Mouse (Mus musculus): ENCODE data around the gene Uso1. TPM values are rescaled to one million over a fixed set of nuclear protein-coding genes. Genes with fewer than 3 reads are reported as not detected.
A peak's percentile ranks its signal among the peaks of the same experiment; 100 is the strongest.
"Not testable (repeated sequence)": the region's sequence is repeated elsewhere in the genome, so short reads cannot be mapped to it uniquely, and the experiment has no call there.

The Uso1 gene
- polyA plus RNA-seq, 1 experiment from 2014 or later, result 28.4 TPM

- Histone ChIP-seq H3K4me1 (replicated peaks) (peaks cover 21% of the 10 kb centered on the region), H3K9ac (no peak overlapping the region), H3K27me3 (no peaks in the 10 kb centered on the region), H3K27ac (no peak overlapping the region), H3K9me3 (replicated peaks) (no peaks in the 10 kb centered on the region), H3K4me2 (0 out of 2 replicates have a peak overlapping the region, but pooled peaks have one; percentile 21), H3K36me3 (peaks cover 5% of the 10 kb centered on the region; the same call in 1 of the 2 replicates), H3K4me3 (no peak overlapping the region)
- ATAC-seq (replicated peaks; ENCODE audit: insufficient number of reproducible peaks, insufficient read depth, low FRiP score, low read depth), result no peak
- 88% methylated on average over 10 of the region's 10 CpGs for WGBS
Measured at GRCm38 (mm10) chr5:92127751-92128150, 10.0 kb upstream of the Uso1 start.

- WGBS, result 14% methylated on average over 8 of the region's 8 CpGs
- Histone ChIP-seq H3K9ac (no peak overlapping the region), H3K27ac (no peak overlapping the region), H3K36me3 (peaks cover 5% of the 10 kb centered on the region; the same call in 1 of the 2 replicates), H3K4me3 (no peak overlapping the region), H3K27me3 (no peaks in the 10 kb centered on the region), H3K4me2 (peak overlapping the region; percentile 33), H3K4me1 (replicated peaks) (peaks cover 21% of the 10 kb centered on the region), H3K9me3 (replicated peaks) (no peaks in the 10 kb centered on the region)
- ATAC-seq (replicated peaks; ENCODE audit: insufficient number of reproducible peaks, insufficient read depth, low FRiP score, low read depth), result peak; percentile 54; the same call in 1 of the 2 replicates
Measured at GRCm38 (mm10) chr5:92128570-92128969, 9.2 kb upstream of the Uso1 start.

GRCm38 (mm10) chr5:92129321-92129768 lies 8.4 kb upstream of the Uso1 start:
- ATAC-seq (replicated peaks; ENCODE audit: insufficient number of reproducible peaks, insufficient read depth, low FRiP score, low read depth), result no peak
- Histone ChIP-seq H3K9me3 (replicated peaks) (no peaks in the 10 kb centered on the region), H3K4me1 (replicated peaks) (peaks cover 21% of the 10 kb centered on the region), H3K4me3 (no peak overlapping the region), H3K27ac (no peak overlapping the region), H3K4me2 (no peak overlapping the region), H3K9ac (no peak overlapping the region), H3K27me3 (no peaks in the 10 kb centered on the region), H3K36me3 (peaks cover 5% of the 10 kb centered on the region; the same call in 1 of the 2 replicates)
- 90% methylated on average over 1 of the region's 1 CpGs for WGBS

GRCm38 (mm10) chr5:92130040-92130682 lies 7.6 kb upstream of the Uso1 start:
- H3K36me3 ChIP-seq, result peaks cover 5% of the 10 kb centered on the region; the same call in 1 of the 2 replicates
- H3K4me3 ChIP-seq, result no peak overlapping the region
- H3K9me3 ChIP-seq (replicated peaks), result no peaks in the 10 kb centered on the region
- no peak overlapping the region for H3K27ac ChIP-seq
- H3K4me2 ChIP-seq, result no peak overlapping the region
- H3K9ac ChIP-seq, result no peak overlapping the region
- H3K27me3 ChIP-seq, result no peaks in the 10 kb centered on the region
- H3K4me1 ChIP-seq (replicated peaks), result peaks cover 21% of the 10 kb centered on the region
- ATAC-seq (replicated peaks; ENCODE audit: insufficient number of reproducible peaks, insufficient read depth, low FRiP score, low read depth), result no peak
- WGBS, result 89% methylated on average over 6 of the region's 6 CpGs

- WGBS, result 94% methylated on average over 4 of the region's 4 CpGs
- H3K9ac ChIP-seq, result no peak overlapping the region
Measured at GRCm38 (mm10) chr5:92132127-92132526, 5.6 kb upstream of the Uso1 start.

GRCm38 (mm10) chr5:92133006-92133405 lies 4.7 kb upstream of the Uso1 start:
- not testable (repeated sequence) for ATAC-seq (replicated peaks; ENCODE audit: insufficient number of reproducible peaks, insufficient read depth, low FRiP score, low read depth); H3K36me3 ChIP-seq; H3K27me3 ChIP-seq; H3K9ac ChIP-seq; H3K9me3 ChIP-seq (replicated peaks); H3K4me2 ChIP-seq; H3K4me3 ChIP-seq; H3K27ac ChIP-seq
- peaks cover 15% of the 10 kb centered on the region for H3K4me1 ChIP-seq (replicated peaks)
- WGBS, result 74% methylated on average over 4 of the region's 4 CpGs

More at GRCm38 (mm10) chr5:92132127-92132526, 5.6 kb upstream of the Uso1 start:
- H3K4me3 ChIP-seq, result no peak overlapping the region
- H3K4me2 ChIP-seq, result no peak overlapping the region
- H3K4me1 ChIP-seq (replicated peaks), result peaks cover 23% of the 10 kb centered on the region
- H3K27me3 ChIP-seq, result no peaks in the 10 kb centered on the region
- no peak for ATAC-seq (replicated peaks; ENCODE audit: insufficient number of reproducible peaks, insufficient read depth, low FRiP score, low read depth)
- no peak overlapping the region for H3K27ac ChIP-seq
- H3K36me3 ChIP-seq, result peaks cover 5% of the 10 kb centered on the region; the same call in 1 of the 2 replicates
- no peaks in the 10 kb centered on the region for H3K9me3 ChIP-seq (replicated peaks)

GRCm38 (mm10) chr5:92134934-92135333 lies 2.8 kb upstream of the Uso1 start:
- Histone ChIP-seq H3K9me3 (replicated peaks) (no peaks in the 10 kb centered on the region), H3K27me3 (no peaks in the 10 kb centered on the region), H3K27ac (no peak overlapping the region), H3K9ac (no peak overlapping the region), H3K4me1 (replicated peaks) (peaks cover 22% of the 10 kb centered on the region), H3K36me3 (peaks cover 5% of the 10 kb centered on the region; the same call in 1 of the 2 replicates), H3K4me3 (no peak overlapping the region), H3K4me2 (no peak overlapping the region)
- WGBS, result 83% methylated on average over 3 of the region's 3 CpGs
- ATAC-seq (replicated peaks; ENCODE audit: insufficient number of reproducible peaks, insufficient read depth, low FRiP score, low read depth), result no peak

- ATAC-seq (replicated peaks; ENCODE audit: insufficient number of reproducible peaks, insufficient read depth, low FRiP score, low read depth), result no peak
- H3K9me3 ChIP-seq (replicated peaks), result no peaks in the 10 kb centered on the region
- H3K9ac ChIP-seq, result peak overlapping the region; percentile 46
- H3K4me1 ChIP-seq (replicated peaks), result peaks cover 22% of the 10 kb centered on the region
- WGBS, result 62% methylated on average over 9 of the region's 9 CpGs
- H3K4me2 ChIP-seq, result peak overlapping the region; percentile 69
- H3K27me3 ChIP-seq, result no peaks in the 10 kb centered on the region
- peak overlapping the region; percentile 98 for H3K4me3 ChIP-seq
- H3K27ac ChIP-seq, result no peak overlapping the region
- H3K36me3 ChIP-seq, result peaks cover under 1% of the 10 kb centered on the region; the same call in 1 of the 2 replicates
Measured at GRCm38 (mm10) chr5:92136536-92137238, 1.1 kb upstream of the Uso1 start.

GRCm38 (mm10) chr5:92138093-92138621 lies 419 bp downstream of the Uso1 start:
- Histone ChIP-seq H3K27me3 (no peaks in the 10 kb centered on the region), H3K9ac (peak overlapping the region; percentile 93), H3K27ac (peak overlapping the region; percentile 85), H3K36me3 (no peaks in the 10 kb centered on the region), H3K4me2 (peak overlapping the region; percentile 78), H3K4me1 (replicated peaks) (peaks cover 28% of the 10 kb centered on the region), H3K9me3 (replicated peaks) (no peaks in the 10 kb centered on the region), H3K4me3 (peak overlapping the region; percentile 98)
- ATAC-seq (replicated peaks; ENCODE audit: insufficient number of reproducible peaks, insufficient read depth, low FRiP score, low read depth), result peak; percentile 72
- WGBS, result 0% methylated on average over 43 of the region's 43 CpGs

- no peak for ATAC-seq (replicated peaks; ENCODE audit: insufficient number of reproducible peaks, insufficient read depth, low FRiP score, low read depth)
- H3K4me3 ChIP-seq, result peak overlapping the region; percentile 98
- no peaks in the 10 kb centered on the region for H3K36me3 ChIP-seq
- WGBS, result 24% methylated on average over 1 of the region's 1 CpGs
- H3K27ac ChIP-seq, result no peak overlapping the region
- peak overlapping the region; percentile 78 for H3K4me2 ChIP-seq
- no peaks in the 10 kb centered on the region for H3K9me3 ChIP-seq (replicated peaks)
- H3K27me3 ChIP-seq, result no peaks in the 10 kb centered on the region
- peaks cover 36% of the 10 kb centered on the region for H3K4me1 ChIP-seq (replicated peaks)
- H3K9ac ChIP-seq, result peak overlapping the region; percentile 93
Measured at GRCm38 (mm10) chr5:92139191-92139590, 1.5 kb downstream of the Uso1 start.

GRCm38 (mm10) chr5:92141696-92142095 lies 4.0 kb downstream of the Uso1 start:
- Histone ChIP-seq H3K4me3 (no peak overlapping the region), H3K27ac (no peak overlapping the region), H3K9ac (no peak overlapping the region), H3K36me3 (peaks cover 3% of the 10 kb centered on the region; the same call in 1 of the 2 replicates), H3K4me1 (replicated peaks) (peaks cover 45% of the 10 kb centered on the region), H3K4me2 (no peak overlapping the region), H3K27me3 (no peaks in the 10 kb centered on the region), H3K9me3 (replicated peaks) (no peaks in the 10 kb centered on the region)
- ATAC-seq (replicated peaks; ENCODE audit: insufficient number of reproducible peaks, insufficient read depth, low FRiP score, low read depth), result no peak
- 75% methylated on average over 5 of the region's 5 CpGs for WGBS
